Mouse (Mus musculus) duodenum, adult 2 months (tissue): Measurements from ENCODE around the gene Dnajc27. TPM values are rescaled to one million over a fixed set of nuclear protein-coding genes. Genes with fewer than 3 reads are reported as not detected.

Experiments used
- polyA plus RNA-seq: library from polyadenylated mRNA; depleted of rRNA; stranded (reverse); fragments of >200 nt; gene quantifications from 2 replicates; pipeline ENCODE4 v1.2.3, GENCODE M21; 2012; ENCODE audit warnings: low replicate concordance; rRNA removed

Gene Dnajc27
- polyA plus RNA-seq = 1.2 and 1.9 TPM in 2 replicates

DNA sequence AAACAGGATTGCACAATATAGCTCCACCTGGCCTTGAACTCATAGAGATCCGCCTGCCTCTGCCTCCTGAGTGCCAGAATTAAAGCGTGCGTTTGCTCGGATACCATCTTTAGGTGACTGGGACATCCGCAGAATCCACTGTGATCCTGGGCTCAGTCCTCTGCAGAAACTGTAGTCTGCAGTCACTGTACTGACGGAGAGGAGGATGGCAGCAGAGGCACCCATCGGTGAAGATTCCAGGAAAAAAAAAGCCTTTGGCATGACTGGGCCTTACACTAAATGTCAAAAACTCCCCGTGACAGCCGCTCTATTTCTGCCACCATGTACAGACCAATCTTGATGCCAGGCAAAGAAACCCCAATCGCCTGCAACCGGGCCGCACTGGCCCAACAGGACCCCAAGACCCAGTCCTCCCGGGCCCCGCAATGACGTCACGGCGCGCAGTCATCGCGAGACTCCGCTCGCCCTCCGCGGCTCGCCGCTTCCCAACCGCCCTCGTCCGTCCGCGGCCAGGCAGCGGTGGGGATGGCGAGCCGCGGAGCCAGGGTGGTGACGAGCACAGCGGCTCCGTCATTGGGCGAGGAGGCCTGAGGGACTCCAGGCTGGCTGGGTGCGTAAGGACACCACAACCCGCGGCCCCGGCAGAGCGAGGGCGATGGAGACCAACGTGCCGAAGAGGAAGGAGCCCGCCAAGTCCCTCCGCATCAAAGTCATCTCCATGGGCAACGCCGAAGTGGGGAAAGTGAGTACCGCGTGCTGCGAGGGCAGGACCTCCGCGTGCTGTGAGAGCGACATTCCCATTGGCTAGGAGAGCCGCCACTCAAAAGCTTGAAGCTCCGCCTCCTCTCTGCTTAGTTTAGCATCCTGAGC lies at the start of gene Dnajc27:
Gene Dnajc27, plus strand, starts transcription at position 452 of the 870 bp plus-strand sequence.

DNA sequence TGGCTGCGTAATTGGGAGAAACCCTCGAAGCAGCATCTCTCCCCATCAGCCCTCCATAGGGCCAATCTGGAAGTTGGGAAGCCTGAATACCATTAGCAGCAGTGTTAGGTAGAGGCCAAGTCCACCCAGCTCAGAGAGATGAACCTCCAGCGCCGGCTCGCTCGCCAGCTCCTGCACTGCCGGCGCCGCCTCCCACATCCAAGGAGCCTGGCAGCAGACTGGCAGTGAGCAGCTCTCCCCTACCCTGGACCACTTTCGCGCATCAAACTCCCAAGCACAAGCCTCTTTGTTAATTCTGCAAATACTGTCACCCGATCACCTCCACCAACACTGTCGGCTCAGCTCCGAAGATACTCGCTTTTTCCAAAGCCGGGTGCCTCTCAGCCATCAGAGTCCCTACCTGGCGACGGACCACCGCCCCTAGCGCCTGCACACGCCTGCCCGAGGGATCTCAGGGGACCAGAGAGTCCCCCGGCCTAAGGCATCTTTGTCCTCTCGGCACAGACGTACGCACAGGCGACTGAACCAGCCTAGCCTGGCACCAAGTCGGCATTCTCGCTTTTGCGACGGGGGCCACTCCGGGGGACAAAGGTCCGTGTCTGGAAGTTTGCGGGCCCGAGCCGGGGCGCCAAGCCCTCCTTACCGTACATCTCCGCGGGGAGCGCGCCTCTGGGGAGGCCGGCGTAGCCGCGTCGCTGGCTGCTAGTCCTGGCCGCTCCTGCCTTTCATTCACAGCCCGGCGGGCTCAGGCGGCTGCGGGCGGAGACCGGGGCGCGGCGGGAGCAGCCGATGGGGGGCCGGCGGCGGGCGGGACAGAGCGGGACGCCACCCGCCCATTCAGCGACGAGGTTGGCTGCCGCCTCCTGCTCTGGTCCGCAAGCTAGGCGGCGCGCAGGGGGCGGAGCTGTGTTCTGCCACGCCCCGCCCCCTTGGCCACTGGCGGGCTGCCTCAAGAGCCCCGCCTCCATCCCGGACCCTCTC lies 44.0 kb upstream of the Dnajc27 start, which contains the start of gene Efr3b:
Gene Efr3b, minus strand, starts transcription at position 855 of the 981 bp plus-strand sequence.

DNA sequence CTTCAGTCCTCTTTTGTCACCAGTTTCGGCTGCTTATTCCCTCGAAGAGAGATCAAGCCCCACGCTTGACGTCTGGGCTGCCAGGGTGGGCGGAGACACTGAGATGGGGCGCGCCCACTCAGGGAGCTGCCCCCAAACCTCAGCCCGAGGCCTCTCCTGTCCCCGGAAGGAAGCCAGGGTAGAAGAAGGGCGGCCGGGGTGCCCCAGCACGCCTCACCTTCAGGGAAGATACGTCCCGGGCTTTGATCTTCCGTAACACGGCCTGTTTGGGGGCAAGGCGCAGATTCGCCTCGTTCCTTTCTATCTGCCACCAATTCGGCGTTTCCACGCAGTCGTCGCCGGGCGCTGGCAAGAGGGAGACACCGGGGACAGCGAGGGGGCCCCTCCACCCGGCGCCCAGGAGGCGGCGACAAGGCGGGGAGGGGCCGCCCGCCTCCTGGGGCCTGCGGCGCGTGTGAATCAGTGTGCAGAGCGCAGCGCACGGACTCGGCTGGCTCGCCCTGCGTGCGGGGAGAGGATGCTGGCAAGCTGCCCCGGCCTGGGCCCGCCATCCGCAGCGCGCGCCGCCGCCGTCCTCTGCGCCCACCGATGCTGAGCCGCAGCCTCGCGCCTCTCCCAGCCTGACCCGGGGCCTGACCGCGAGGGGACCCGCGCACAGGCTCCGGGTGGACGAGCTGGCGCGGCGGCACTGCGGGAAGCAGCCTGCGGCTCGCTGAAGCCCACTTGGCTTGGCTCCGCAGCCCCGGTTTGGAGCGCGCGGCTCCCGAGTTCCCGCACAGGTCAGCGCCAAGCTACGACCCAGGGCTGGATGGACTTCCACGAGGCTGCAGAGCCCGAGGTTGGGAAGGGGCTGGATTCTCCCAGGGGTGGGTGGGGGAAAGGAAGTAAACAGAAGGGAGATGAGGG lies 50.8 kb downstream of the Dnajc27 start, which contains the start of gene Adcy3:
Gene Adcy3, plus strand, starts transcription at position 163 of the 906 bp plus-strand sequence.

Other genes with a start within 250 kb of the Dnajc27 start
- not detected in 2 replicates for gene Pomc, start 127.6 kb upstream of the Dnajc27 start, polyA plus RNA-seq
- gene Efr3b, start 43.7 kb upstream of the Dnajc27 start, polyA plus RNA-seq = 12.6 and 13.4 TPM in 2 replicates
- gene Adcy3, start 50.5 kb downstream of the Dnajc27 start, polyA plus RNA-seq = 2.1 TPM in 2 replicates
- 2.9 and 3.5 TPM in 2 replicates for gene Ptrhd1, start 151.4 kb downstream of the Dnajc27 start, polyA plus RNA-seq
- 4.1 and 6.7 TPM in 2 replicates for gene Cenpo, start 151.7 kb downstream of the Dnajc27 start, polyA plus RNA-seq